Mouse (Mus musculus) limb, embryonic 10.5 days (tissue): ENCODE data around the gene Fgfr4. TPM values are rescaled to one million over a fixed set of nuclear protein-coding genes. Genes with fewer than 3 reads are reported as not detected.

Experiments used
- polyA plus RNA-seq: library from polyadenylated mRNA; unstranded; fragments of >200 nt; fragmentation: Nextera tagmentation; extraction: Ambion mirVana; gene quantifications from 2 replicates; pipeline ENCODE4 v1.2.1, GENCODE M21; 2016

Fgfr4 gene
- polyA plus RNA-seq, 1 experiment from 2014 or later: 2.1 TPM

Other genes with a start within 250 kb of the Fgfr4 start
- 1.3 and 1.6 TPM in 2 replicates for gene Unc5a, start 203.2 kb upstream of the Fgfr4 start, polyA plus RNA-seq
- gene Hk3, start 131.3 kb upstream of the Fgfr4 start, polyA plus RNA-seq: 0.33 and 0.53 TPM in 2 replicates
- 21.2 and 24.4 TPM in 2 replicates for gene Uimc1, start 52.3 kb upstream of the Fgfr4 start, polyA plus RNA-seq
- gene Zfp346, start 47.3 kb upstream of the Fgfr4 start, polyA plus RNA-seq: 25.0 and 30.0 TPM in 2 replicates
- not detected in 2 replicates for gene Gm17617, start 19.1 kb upstream of the Fgfr4 start, polyA plus RNA-seq
- gene Nsd1, start 57.1 kb downstream of the Fgfr4 start, polyA plus RNA-seq: 63.5 and 69.1 TPM in 2 replicates
- 472 and 529 TPM in 2 replicates for gene Prelid1, start 167.9 kb downstream of the Fgfr4 start, polyA plus RNA-seq
- gene Rab24, start 169.3 kb downstream of the Fgfr4 start, polyA plus RNA-seq: 79.0 and 85.8 TPM in 2 replicates
- 15.8 and 27.5 TPM in 2 replicates for gene Mxd3, start 177.2 kb downstream of the Fgfr4 start, polyA plus RNA-seq
- gene Lman2, start 210.1 kb downstream of the Fgfr4 start, polyA plus RNA-seq: 112 and 113 TPM in 2 replicates
- gene Rgs14, start 217.1 kb downstream of the Fgfr4 start, polyA plus RNA-seq: 0.70 and 1.1 TPM in 2 replicates
- gene Slc34a1, start 245.5 kb downstream of the Fgfr4 start, polyA plus RNA-seq: not detected in 2 replicates